Mouse (Mus musculus): ENCODE data around the gene Rasgrp1.

Rasgrp1 gene

GRCm38 (mm10) chr2:117249255-117250000 is 93.4 kb downstream of the Rasgrp1 start, which contains the start of gene Fam98b:
Gene Fam98b (plus strand): TSS chr2:117249739.
- DNase-seq (ENCODE audit: low spot score in 2 of 2): peak; percentile 93 to 94

GRCm38 (mm10) chr2:117241953-117242352 is 100.8 kb downstream of the Rasgrp1 start:
- DNase-seq (ENCODE audit: low spot score in 2 of 2): no peak

- DNase-seq (ENCODE audit: low spot score in 2 of 2): peak; percentile 91 to 95
These were observed 111.5 kb downstream of the Rasgrp1 start for GRCm38 (mm10) chr2:117231257-117231656.

- peak in 1 of 2 experiments; percentile 63 for DNase-seq (ENCODE audit: low spot score in 2 of 2)
These were observed 112.5 kb downstream of the Rasgrp1 start for GRCm38 (mm10) chr2:117230261-117230660.

Data from right cerebral cortex, postnatal 10 days (tissue).